Mouse (Mus musculus) embryonic fibroblast, embryonic 13.5 days (primary cell): ENCODE data around the gene Ppp2r5b.

Source experiments
- CTCF ChIP-seq: IDR thresholded peaks from 2 replicates; pipeline ENCODE4 v1.5.1; 2011; ENCODE audit warnings: mild to moderate bottlenecking, control low read depth, low read length, moderate library complexity, borderline replicate concordance; ENCODE audit not compliant: insufficient read depth
- POLR2A ChIP-seq: IDR thresholded peaks from 2 replicates; pipeline ENCODE4 v1.6.1; 2011; ENCODE audit warnings: low read depth, mild to moderate bottlenecking, control low read depth, low read length, moderate library complexity

- TF ChIP-seq POLR2A, result no peak
- no peak for TF ChIP-seq CTCF
Measured at GRCm38 (mm10) chr19:6284502-6284901, 48.8 kb upstream of the Ppp2r5b start.
